10 mouse cellular contexts compared by ENCODE assay signal in the genomic region with DNA sequence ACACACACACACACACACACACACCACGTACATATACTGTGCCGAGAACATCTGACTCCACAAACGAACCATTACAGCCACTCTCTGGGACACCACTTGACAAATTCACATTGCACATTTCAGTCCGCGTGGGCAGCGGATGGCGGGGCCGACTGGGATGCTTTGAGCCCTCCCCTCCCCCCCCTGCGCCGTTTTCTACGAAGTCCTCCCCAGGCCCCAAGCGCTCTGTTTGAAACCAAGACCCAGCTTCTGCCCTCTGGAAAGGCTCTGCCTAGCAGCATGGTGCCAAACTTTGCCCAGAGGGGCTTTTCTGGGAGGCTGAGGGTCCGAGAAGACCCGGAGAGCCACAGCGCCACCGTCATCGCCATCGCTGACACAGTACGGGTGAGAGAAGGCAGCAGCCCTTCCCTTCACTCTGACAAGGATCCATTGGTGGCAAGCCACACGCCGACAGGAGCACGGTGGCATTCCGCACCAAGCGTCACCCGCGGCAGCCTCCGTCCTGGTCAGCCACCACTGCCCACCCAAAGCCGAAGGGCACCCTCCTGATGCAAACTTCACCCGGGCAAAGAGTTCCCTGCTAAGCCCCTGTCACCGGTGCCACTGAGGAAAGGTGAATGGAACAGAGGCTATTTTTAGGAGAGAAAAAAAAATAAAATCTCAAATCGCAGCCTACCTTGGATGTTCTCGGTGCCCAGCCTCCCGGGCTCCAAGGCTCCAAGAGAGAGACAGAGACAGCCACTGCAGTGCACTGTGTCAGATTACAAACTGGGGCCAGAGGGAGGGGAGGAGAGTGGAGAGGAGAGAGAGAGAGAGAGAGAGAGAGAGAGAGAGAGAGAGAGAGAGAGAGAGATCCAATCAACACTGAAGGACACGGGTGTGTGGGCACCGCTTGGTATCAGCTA. TPM values are rescaled to one million over a fixed set of nuclear protein-coding genes. Genes with fewer than 3 reads are reported as not detected.
DNase-seq lines count a peak whose midpoint lies in the region; ATAC-seq and TF ChIP-seq lines count a peak whose summit lies in the region.
"Had no signal": no experiment of that assay in that cellular context is flagged by ENCODE, and none has a peak within 500 bp of the region (broad histone marks: within the 10 kb centered on the region; RNA-seq: fewer than 3 reads in every experiment).

No protein-coding gene starts in this region.

- no peak for ATAC-seq in heart, embryonic 13.5 days (ENCODE audit: extremely low read depth, insufficient number of reproducible peaks, low FRiP score, low TSS enrichment)
- peak; percentile 81 for ATAC-seq in hindbrain, postnatal 0 days
- peak; percentile 62 for ATAC-seq in midbrain, embryonic 11.5 days (ENCODE audit: low FRiP score)

- H3K36me3 ChIP-seq in heart, embryonic 13.5 days, result no peaks in the 10 kb centered on the region
- no peaks in the 10 kb centered on the region for H3K36me3 ChIP-seq in heart, adult 2 months (ENCODE audit: control insufficient read depth, insufficient read depth, low read length)
- no peaks in the 10 kb centered on the region for H3K36me3 ChIP-seq in hindbrain, postnatal 0 days (ENCODE audit: insufficient read depth, low read length)
- no peaks in the 10 kb centered on the region for H3K36me3 ChIP-seq in midbrain, embryonic 11.5 days (ENCODE audit: control insufficient read depth, insufficient read depth, low read length)

- H3K27me3 ChIP-seq in heart, embryonic 13.5 days (replicated peaks), result peaks cover 39% of the 10 kb centered on the region
- H3K27me3 ChIP-seq in heart, adult 2 months (ENCODE audit: control insufficient read depth, insufficient read depth, low read length), result no peaks in the 10 kb centered on the region
- H3K27me3 ChIP-seq in hindbrain, postnatal 0 days (ENCODE audit: insufficient read depth, low read length), result no peaks in the 10 kb centered on the region
- no peaks in the 10 kb centered on the region for H3K27me3 ChIP-seq in midbrain, embryonic 11.5 days (ENCODE audit: control insufficient read depth, insufficient read depth, low read length)
- H3K27me3 ChIP-seq: CH12.LX had no signal

- no peak for TF ChIP-seq EP300 in heart, adult 2 months (IDR thresholded peaks at IDR 0.05; ENCODE audit: insufficient read depth, low read depth, low read length)

- TF ChIP-seq POLR2A in heart, adult 2 months (IDR thresholded peaks at IDR 0.05; ENCODE audit: insufficient read depth, low read depth, low read length), result no peak

- H3K4me2 ChIP-seq in heart, embryonic 13.5 days, result peak overlapping the region; percentile 79
- H3K4me2 ChIP-seq in hindbrain, postnatal 0 days (ENCODE audit: low read depth, low read length), result peak overlapping the region; percentile 66
- H3K4me2 ChIP-seq in midbrain, embryonic 11.5 days, result peak overlapping the region; percentile 87

- no peak for TF ChIP-seq CTCF in heart, adult 2 months (IDR thresholded peaks at IDR 0.05)
- no peak for TF ChIP-seq CTCF in hindbrain, postnatal 0 days (IDR thresholded peaks at IDR 0.05; ENCODE audit: low read depth)

- peak overlapping the region; percentile 70 for H3K9ac ChIP-seq in heart, embryonic 13.5 days
- no peak overlapping the region for H3K9ac ChIP-seq in heart, adult 2 months (ENCODE audit: low read depth, low read length)
- peak overlapping the region; percentile 66 for H3K9ac ChIP-seq in hindbrain, postnatal 0 days (replicated peaks; ENCODE audit: low read length)
- H3K9ac ChIP-seq in midbrain, embryonic 11.5 days (ENCODE audit: low read length), result peak overlapping the region; percentile 75

- intact Hi-C loops in heart, adult 2 months (cut with DNase I), result no loop called here

- DNase-seq in heart, adult 2 months, result no peak
- DNase-seq in embryo, embryonic 10 days (ENCODE audit: low spot score), result peak; percentile 47
- DNase-seq in hindbrain, postnatal 0 days (ENCODE audit: low spot score), result peak; percentile 61
- DNase-seq in midbrain, embryonic 11.5 days (ENCODE audit: low spot score, missing footprints), result peak; percentile 96
- DNase-seq in telencephalon, adult 2 months (ENCODE audit: low read depth, low spot score), result peak; percentile 60
- DNase-seq in kidney, adult 9 months, result no peak
- no peak for DNase-seq in spleen, postnatal 10 days (ENCODE audit: low spot score in 2 of 2)

- H3K79me2 ChIP-seq in heart, adult 2 months (replicated peaks; ENCODE audit: control insufficient read depth, insufficient read depth, low read length), result no peaks in the 10 kb centered on the region

- peaks cover 11% of the 10 kb centered on the region for H3K4me1 ChIP-seq in heart, embryonic 13.5 days
- H3K4me1 ChIP-seq in heart, adult 2 months (ENCODE audit: control insufficient read depth, insufficient read depth, low read length), result no peaks in the 10 kb centered on the region
- no peaks in the 10 kb centered on the region for H3K4me1 ChIP-seq in hindbrain, postnatal 0 days (ENCODE audit: insufficient read depth, low read length)
- peaks cover 3% of the 10 kb centered on the region for H3K4me1 ChIP-seq in midbrain, embryonic 11.5 days (ENCODE audit: control insufficient read depth, insufficient read depth, low read length)

- H3K9me3 ChIP-seq in heart, embryonic 13.5 days, result peaks cover 4% of the 10 kb centered on the region; the same call in 1 of the 2 replicates
- 0 out of 2 replicates have a peak, but pooled peaks cover 2% of the 10 kb centered on the region for H3K9me3 ChIP-seq in hindbrain, postnatal 0 days (ENCODE audit: low read length)
- no peaks in the 10 kb centered on the region for H3K9me3 ChIP-seq in midbrain, embryonic 11.5 days (ENCODE audit: control insufficient read depth, low read length)

- peak overlapping the region; percentile 53 for H3K4me3 ChIP-seq in heart, embryonic 13.5 days
- no peak overlapping the region for H3K4me3 ChIP-seq in heart, adult 2 months
- peak overlapping the region; percentile 55 for H3K4me3 ChIP-seq in hindbrain, postnatal 0 days (ENCODE audit: low read length)
- H3K4me3 ChIP-seq in midbrain, embryonic 11.5 days (ENCODE audit: low read depth, low read length), result peak overlapping the region; percentile 53
- H3K4me3 ChIP-seq: erythroblast, embryonic 14.5 days had no signal

- WGBS in heart, embryonic 13.5 days, result 2% methylated on average over 35 of the region's 35 CpGs
- WGBS in heart, adult 2 months, result 3% methylated on average over 35 of the region's 35 CpGs
- under 1% methylated on average over 35 of the region's 35 CpGs for WGBS in hindbrain, postnatal 0 days
- under 1% methylated on average over 35 of the region's 35 CpGs for WGBS in midbrain, embryonic 11.5 days

- no peak overlapping the region for H3K27ac ChIP-seq in heart, embryonic 13.5 days (replicated peaks)
- no peak overlapping the region for H3K27ac ChIP-seq in heart, adult 2 months
- H3K27ac ChIP-seq in hindbrain, postnatal 0 days, result peak overlapping the region; percentile 85
- no peak overlapping the region for H3K27ac ChIP-seq in midbrain, embryonic 11.5 days (ENCODE audit: low read depth, low read length)

RNA-seq across cellular contexts. Expression of a gene that starts 0.7 kb away (rescaled TPM):
- 0.15 and 0.24 TPM in 2 replicates for polyA plus RNA-seq in heart, embryonic 13.5 days (2015; fragmentation: Nextera tagmentation; extraction: Ambion mirVana)
- under 1 TPM in 1 of 2 experiments, not detected in 1; 0.07 TPM for total RNA-seq in heart, adult 2 months (2021)
- 0.06 and 0.15 TPM in 2 replicates for polyA plus RNA-seq in heart, adult 2 months (2012; rRNA removed)
- 18.9 and 20.9 TPM in 2 replicates for total RNA-seq in hindbrain, postnatal 0 days (2014; rRNA removed)
- 4.5 and 4.6 TPM in 2 replicates for polyA plus RNA-seq in hindbrain, postnatal 0 days (2015; fragmentation: Nextera tagmentation; extraction: Ambion mirVana)
- 1.5 and 1.6 TPM in 2 replicates for polyA plus RNA-seq in midbrain, embryonic 11.5 days (2014; fragmentation: Nextera tagmentation; extraction: Ambion mirVana)
- total RNA-seq: CH12.LX had no signal
- polyA plus RNA-seq: erythroblast, embryonic 14.5 days had no signal

RNA-seq across cellular contexts. Expression of a gene that starts 55.8 kb away (rescaled TPM):
- polyA plus RNA-seq in heart, embryonic 13.5 days (2015; fragmentation: Nextera tagmentation; extraction: Ambion mirVana), result 17.3 and 18.8 TPM in 2 replicates
- total RNA-seq in heart, adult 2 months (2021), result 10 to 100 TPM; 12.0 to 14.2 TPM
- polyA plus RNA-seq in heart, adult 2 months (2012; rRNA removed), result 17.1 and 24.2 TPM in 2 replicates
- total RNA-seq in hindbrain, postnatal 0 days (2014; rRNA removed), result 14.1 and 16.3 TPM in 2 replicates
- polyA plus RNA-seq in hindbrain, postnatal 0 days (2015; fragmentation: Nextera tagmentation; extraction: Ambion mirVana), result 11.9 and 15.0 TPM in 2 replicates
- 26.0 and 27.6 TPM in 2 replicates for polyA plus RNA-seq in midbrain, embryonic 11.5 days (2014; fragmentation: Nextera tagmentation; extraction: Ambion mirVana)

Comparison
In these comparisons a context has a peak if more than half of its experiments do, and no peak if none do; other contexts are left out.
1. DNase-seq: peak in embryo, embryonic 10 days (single experiment), hindbrain, postnatal 0 days (single experiment), midbrain, embryonic 11.5 days (single experiment) and telencephalon, adult 2 months (single experiment); none in heart, adult 2 months (0 of 2), kidney, adult 9 months (single experiment) and spleen, postnatal 10 days (0 of 2).
2. Peak in every context shown above with its lines, with median percentiles within 50 percentile points of each other: H3K4me2 ChIP-seq.